Mouse (Mus musculus): Measurements from ENCODE around the gene Fndc10.
"Not testable (repeated sequence)": the region's sequence is repeated elsewhere in the genome, so short reads cannot be mapped to it uniquely, and the experiment has no call there.

The Fndc10 gene

DNA sequence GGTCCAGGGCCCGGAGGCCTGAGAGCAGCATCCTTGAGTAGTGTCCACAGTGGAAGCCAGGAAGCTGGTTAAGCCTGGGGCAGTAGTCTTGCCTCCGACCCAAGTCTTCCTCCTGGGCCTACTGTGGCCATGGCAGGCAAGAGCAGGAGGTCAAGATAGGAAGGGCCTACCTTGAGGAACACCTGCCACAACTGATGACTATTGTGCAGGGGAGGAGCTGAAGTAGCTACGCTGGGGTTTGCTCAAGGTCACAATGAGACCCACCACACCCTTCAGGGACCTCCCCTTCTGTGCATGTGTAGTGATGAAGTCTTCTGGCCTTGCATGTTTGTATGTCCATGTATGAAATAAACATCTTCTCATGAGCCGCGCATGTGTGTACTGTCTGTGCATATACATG lies 41.6 kb downstream of the Fndc10 start:
- DNase-seq (ENCODE audit: low spot score), result no peak

GRCm38 (mm10) chr4:155736421-155736820 lies 42.3 kb downstream of the Fndc10 start:
- DNase-seq (ENCODE audit: low spot score), result no peak

GRCm38 (mm10) chr4:155738262-155738661 lies 44.1 kb downstream of the Fndc10 start:
- DNase-seq (ENCODE audit: low spot score), result no peak

GRCm38 (mm10) chr4:155739152-155739551 lies 45.0 kb downstream of the Fndc10 start:
- DNase-seq (ENCODE audit: low spot score), result no peak

- no peak for DNase-seq (ENCODE audit: low spot score)
Measured at GRCm38 (mm10) chr4:155739741-155740636, 45.8 kb downstream of the Fndc10 start.

GRCm38 (mm10) chr4:155740681-155741080 lies 46.5 kb downstream of the Fndc10 start:
- not testable (repeated sequence) for DNase-seq (ENCODE audit: low spot score)

GRCm38 (mm10) chr4:155742684-155743083 lies 48.5 kb downstream of the Fndc10 start:
- no peak for DNase-seq (ENCODE audit: low spot score)

GRCm38 (mm10) chr4:155744474-155744873 lies 50.3 kb downstream of the Fndc10 start:
- no peak for DNase-seq (ENCODE audit: low spot score)

- no peak for DNase-seq (ENCODE audit: low spot score)
Measured at GRCm38 (mm10) chr4:155745136-155745535, 51.0 kb downstream of the Fndc10 start.
